Mouse (Mus musculus) kidney, postnatal 25 days (tissue): ENCODE data around the gene Sdf4.

ENCODE experiments used
- DNase-seq, 2 experiments: peaks; one replicate each; pipeline ENCODE4 v3.0.0; 2021; ENCODE audit warnings: mixed read lengths in 2 of 2

The Sdf4 gene

DNA sequence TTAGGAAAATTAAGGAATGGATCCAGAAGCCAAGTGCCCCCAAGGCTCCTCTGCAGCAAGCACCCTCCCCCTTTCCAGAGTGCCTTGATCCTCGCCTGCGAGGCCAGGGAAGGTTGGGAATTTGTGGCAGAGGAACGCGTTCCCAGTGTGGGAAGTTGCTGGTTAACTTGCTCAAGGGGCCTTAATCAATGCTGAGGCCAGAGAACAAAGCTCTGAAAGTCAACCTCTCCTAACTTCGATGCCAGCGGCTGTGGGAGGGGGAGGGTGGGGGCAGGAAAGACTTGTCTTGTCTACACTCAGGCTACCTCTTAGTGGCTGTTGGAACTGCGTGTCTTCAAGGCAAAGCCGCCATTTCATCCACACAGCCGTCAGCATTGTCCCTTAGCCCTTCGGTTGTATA, 65.0 kb downstream of the Sdf4 start:
- DNase-seq = peak in 1 of 2 experiments; percentile 47

DNA sequence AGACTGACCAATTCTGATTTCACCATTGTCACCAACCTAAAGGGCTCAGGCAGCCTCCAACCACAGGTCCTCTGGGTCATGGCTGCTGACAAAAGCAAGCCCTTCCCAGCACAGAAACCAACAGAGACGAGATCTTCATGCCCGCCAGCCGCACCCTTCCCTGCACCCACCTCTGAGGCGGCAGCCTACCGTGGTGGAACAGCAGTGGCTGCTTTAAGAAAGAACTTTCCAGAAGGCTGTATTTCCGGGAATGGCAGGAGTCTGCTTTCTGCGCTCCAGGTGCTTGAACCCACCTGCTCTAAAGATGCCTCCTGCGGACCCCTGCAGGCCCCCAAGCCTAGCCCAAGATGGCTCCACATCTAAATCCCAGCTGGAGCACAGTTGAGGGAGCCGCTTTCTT, 66.2 kb downstream of the Sdf4 start:
- DNase-seq = no peak

- DNase-seq = peak; percentile 60 to 86
Measured at GRCm38 (mm10) chr4:156059261-156059660, 66.6 kb downstream of the Sdf4 start, which contains the start of gene Ttll10. Gene Ttll10 (minus strand): TSS chr4:156059414.

- peak; percentile 92 to 98 for DNase-seq
Measured at GRCm38 (mm10) chr4:156059713-156060112, 67.0 kb downstream of the Sdf4 start.
